In the genomic region with DNA sequence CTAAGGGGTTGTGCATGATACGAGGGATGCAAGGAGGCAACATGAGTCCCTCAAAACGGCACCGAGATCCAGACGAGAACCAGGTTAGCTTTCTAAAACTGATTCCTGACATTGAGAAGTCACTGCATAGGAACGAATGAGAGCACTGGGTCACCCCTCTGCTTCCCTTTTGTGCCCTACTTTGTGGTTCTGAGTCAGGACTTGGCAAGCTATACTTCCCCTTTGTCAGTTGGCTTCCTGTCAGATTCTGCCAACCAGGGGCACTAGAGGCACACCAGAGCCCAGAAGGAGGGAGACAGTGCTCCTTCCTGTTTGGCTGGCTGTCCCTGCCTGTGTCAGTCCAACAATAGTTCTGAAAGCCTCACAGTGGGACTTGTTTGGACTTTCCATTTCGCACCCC, we compare ENCODE assay signal across 9 mouse cellular contexts. TPM values are rescaled to one million over a fixed set of nuclear protein-coding genes. Genes with fewer than 3 reads are reported as not detected.
DNase-seq lines count a peak whose midpoint lies in the region; ATAC-seq and TF ChIP-seq lines count a peak whose summit lies in the region.
"Had no signal": no experiment of that assay in that cellular context is flagged by ENCODE, and none has a peak within 500 bp of the region (broad histone marks: within the 10 kb centered on the region; RNA-seq: fewer than 3 reads in every experiment).

No protein-coding gene starts in this region.

- H3K79me2 ChIP-seq in CH12.LX (replicated peaks; ENCODE audit: control insufficient read depth, extremely low read depth, insufficient read depth, poor library complexity, severe bottlenecking), result no peaks in the 10 kb centered on the region

- no peak overlapping the region for H3K4me2 ChIP-seq in CH12.LX (ENCODE audit: insufficient read depth, low read depth, poor library complexity, severe bottlenecking)
- no peak overlapping the region for H3K4me2 ChIP-seq in lung, embryonic 16.5 days (ENCODE audit: low read depth, low read length)

- TF ChIP-seq RAD21 in CH12.LX (IDR thresholded peaks at IDR 0.05; ENCODE audit: low read depth, low read length), result peak; percentile 52

- no peaks in the 10 kb centered on the region for H3K9me3 ChIP-seq in CH12.LX (replicated peaks; ENCODE audit: low read length)
- H3K9me3 ChIP-seq in lung, embryonic 16.5 days (ENCODE audit: control insufficient read depth, low read length), result no peaks in the 10 kb centered on the region

- no peak overlapping the region for H3K4me3 ChIP-seq in CH12.LX (replicated peaks in 1 of 3; ENCODE audit: low read depth in 2 of 3, low read length in 2 of 3, poor library complexity in 1 of 3)
- no peak overlapping the region for H3K4me3 ChIP-seq in lung, embryonic 16.5 days (ENCODE audit: low read length)
- H3K4me3 ChIP-seq: erythroblast, embryonic 14.5 days had no signal

- H3K9ac ChIP-seq in CH12.LX (ENCODE audit: insufficient read depth, low read depth), result no peak overlapping the region
- no peak overlapping the region for H3K9ac ChIP-seq in lung, embryonic 16.5 days (ENCODE audit: low read length)

- 64% methylated on average over 6 of the region's 6 CpGs for WGBS in lung, embryonic 16.5 days

- no peak for TF ChIP-seq POLR2A in CH12.LX (IDR thresholded peaks at IDR 0.05; ENCODE audit: low read depth, low read length)

- TF ChIP-seq CTCF in CH12.LX (conservative IDR thresholded peaks at IDR 0.05 in 1 of 2, IDR thresholded peaks at IDR 0.05 in 1 of 2; ENCODE audit: low read depth in 2 of 2, low read length in 2 of 2), result peak in 1 of 2 experiments; percentile 48; a peak in 2 of 4 replicates

- in situ Hi-C loops in CH12.LX (cut with MboI; ENCODE audit: low pct_ligation_motif_present, low pct_unique_long_range_greater_than_20kb, low sequenced_read_pairs), result no loop called here

- dilution Hi-C loops in CH12.LX (cut with MboI; ENCODE audit: extremely low pct_ligation_motif_present, extremely low pct_unique_long_range_greater_than_20kb, low sequenced_read_pairs), result no loop called here

- peak; percentile 40; the same call in 1 of the 2 replicates for ATAC-seq in cerebellum, adult (ENCODE audit: insufficient number of reproducible peaks, low FRiP score, low TSS enrichment)
- peak; percentile 80 for ATAC-seq in lung, embryonic 16.5 days (ENCODE audit: low read depth)

- TF ChIP-seq EP300 in CH12.LX (IDR thresholded peaks at IDR 0.05; ENCODE audit: low read length), result peak; percentile 66

- no peak overlapping the region for H3K27ac ChIP-seq in CH12.LX (ENCODE audit: insufficient read depth, low read depth)
- H3K27ac ChIP-seq in lung, embryonic 16.5 days (ENCODE audit: low read length), result peak overlapping the region; percentile 50

- no peaks in the 10 kb centered on the region for H3K27me3 ChIP-seq in CH12.LX (replicated peaks)
- no peaks in the 10 kb centered on the region for H3K27me3 ChIP-seq in lung, embryonic 16.5 days (ENCODE audit: control insufficient read depth, insufficient read depth, low read depth, low read length)
- no peaks in the 10 kb centered on the region for H3K27me3 ChIP-seq in splenic B cell, adult 2 months (ENCODE audit: control insufficient read depth, insufficient read depth, low read length, poor library complexity, severe bottlenecking)

- peaks cover 13 to 61% of the 10 kb centered on the region in 2 experiments for H3K4me1 ChIP-seq in CH12.LX (ENCODE audit: control insufficient read depth in 1 of 2, insufficient read depth in 2 of 2)
- no peaks in the 10 kb centered on the region for H3K4me1 ChIP-seq in lung, embryonic 16.5 days (replicated peaks; ENCODE audit: control insufficient read depth, insufficient read depth, low read length)

- no peaks in the 10 kb centered on the region for H3K36me3 ChIP-seq in CH12.LX (replicated peaks in 1 of 2; ENCODE audit: control insufficient read depth in 1 of 2, insufficient read depth in 1 of 2, low read length in 1 of 2)
- no peaks in the 10 kb centered on the region for H3K36me3 ChIP-seq in lung, embryonic 16.5 days (ENCODE audit: control insufficient read depth, insufficient read depth, low read length)
- H3K36me3 ChIP-seq in splenic B cell, adult 2 months (ENCODE audit: control insufficient read depth, insufficient read depth, low read length, poor library complexity, severe bottlenecking), result no peaks in the 10 kb centered on the region

- DNase-seq in cerebellum, postnatal 4 days (ENCODE audit: low spot score in 2 of 2), result no peak
- DNase-seq in CH12.LX (ENCODE audit: extremely low read depth), result peak; percentile 84
- peak; percentile 81 for DNase-seq in cerebellum, adult 9-10 months
- DNase-seq in kidney, postnatal 14 days, result peak; percentile 62
- DNase-seq in splenic B cell, adult 2 months (ENCODE audit: low read depth, low spot score), result peak; percentile 81
- no peak for DNase-seq in gastrocnemius, adult 8-10 months (ENCODE audit: low spot score in 2 of 2)

TF ChIP-seq in CH12.LX, 34 proteins besides CTCF, POLR2A, EP300 and RAD21:
- no peak for TF ChIP-seq TBP (conservative IDR thresholded peaks at IDR 0.05; ENCODE audit: low read depth, low read length)
- TF ChIP-seq BHLHE40 (IDR thresholded peaks at IDR 0.05; ENCODE audit: low read depth, low read length), result no peak
- no peak for TF ChIP-seq ZMIZ1 (IDR thresholded peaks at IDR 0.05; ENCODE audit: low read depth, low read length)
- TF ChIP-seq USF2 (conservative IDR thresholded peaks at IDR 0.05; ENCODE audit: low read depth, low read length), result no peak
- 0 out of 2 replicates have a peak, but pooled peaks have one; percentile 28 for TF ChIP-seq MAX (IDR thresholded peaks at IDR 0.05; ENCODE audit: low read length)
- no peak for TF ChIP-seq CHD1 (IDR thresholded peaks at IDR 0.05; ENCODE audit: low read depth, low read length)
- no peak for TF ChIP-seq MYC (IDR thresholded peaks at IDR 0.05; ENCODE audit: low read depth, low read length)
- TF ChIP-seq POLR2AphosphoS2 (IDR thresholded peaks at IDR 0.05; ENCODE audit: low read depth, low read length), result no peak
- peak; percentile 42; the same call in 1 of the 2 replicates for TF ChIP-seq MEF2A (IDR thresholded peaks at IDR 0.05; ENCODE audit: borderline replicate concordance, low read depth, low read length)
- no peak for TF ChIP-seq SIN3A (IDR thresholded peaks at IDR 0.05; ENCODE audit: low read length)
- 0 out of 2 replicates have a peak, but pooled peaks have one; percentile 37 for TF ChIP-seq ETS1 (conservative IDR thresholded peaks at IDR 0.05; ENCODE audit: low read depth, low read length)
- TF ChIP-seq ELF1 (IDR thresholded peaks at IDR 0.05; ENCODE audit: low read depth, low read length), result peak; percentile 55; the same call in 1 of the 2 replicates
- TF ChIP-seq IRF4 (IDR thresholded peaks at IDR 0.05; ENCODE audit: low read depth, low read length), result peak; percentile 28; the same call in 1 of the 2 replicates
- no peak for TF ChIP-seq USF1 (IDR thresholded peaks at IDR 0.05; ENCODE audit: low read depth, low read length)
- TF ChIP-seq MAZ (IDR thresholded peaks at IDR 0.05; ENCODE audit: low read depth, low read length), result no peak
- peak; percentile 38; the same call in 1 of the 2 replicates for TF ChIP-seq SMC3 (IDR thresholded peaks at IDR 0.05; ENCODE audit: low read depth, low read length)
- no peak for TF ChIP-seq JUN (IDR thresholded peaks at IDR 0.05; ENCODE audit: insufficient read depth, low read depth, low read length)
TF ChIP-seq in CH12.LX: peak in this region for 6.

RNA-seq across cellular contexts. Expression of a gene that starts 56.0 kb away (rescaled TPM):
- total RNA-seq in CH12.LX (2012; rRNA removed) (5.0 and 10.0 TPM in 2 replicates), CH12.LX (2014; rRNA removed) (7.9 and 10.1 TPM in 2 replicates)
- 3.6 and 4.2 TPM in 2 replicates for polyA plus RNA-seq in CH12.LX (2012; ENCODE audit: insufficient read length, low read depth)
- 41.4 and 47.4 TPM in 2 replicates for polyA plus RNA-seq in lung, embryonic 16.5 days (2015; fragmentation: Nextera tagmentation; extraction: Ambion mirVana)
- total RNA-seq in gastrocnemius, adult 8-10 months (2022), result 10 to 100 TPM; 28.2 to 33.7 (median 31.2) TPM
- polyA plus RNA-seq: erythroblast, embryonic 14.5 days had no signal

Comparison
In these comparisons a context has a peak if more than half of its experiments do, and no peak if none do; other contexts are left out.
1. DNase-seq: peak in CH12.LX (single experiment), cerebellum, adult 9-10 months (single experiment), kidney, postnatal 14 days (single experiment) and splenic B cell, adult 2 months (single experiment); none in cerebellum, postnatal 4 days (0 of 2) and gastrocnemius, adult 8-10 months (0 of 2).